Mouse (Mus musculus): ENCODE results near the gene Trim38. TPM values are rescaled to one million over a fixed set of nuclear protein-coding genes. Genes with fewer than 3 reads are reported as not detected.

Trim38 gene
- polyA plus RNA-seq, 1 experiment from 2014 or later = not detected

- no peak overlapping the region for H3K4me2 ChIP-seq (ENCODE audit: low read length)
- H3K9ac ChIP-seq (replicated peaks; ENCODE audit: low read length) = no peak overlapping the region
- DNase-seq (peak; percentile 91), ATAC-seq (ENCODE audit: low FRiP score, low TSS enrichment) (no peak; the same call in 1 of the 2 replicates)
- H3K27me3 ChIP-seq (ENCODE audit: control insufficient read depth, insufficient read depth, low read length) = no peaks in the 10 kb centered on the region
- 44% methylated on average over 2 of the region's 2 CpGs for WGBS
- no peak overlapping the region for H3K4me3 ChIP-seq (replicated peaks; ENCODE audit: low read depth, low read length)
- H3K9me3 ChIP-seq (ENCODE audit: control insufficient read depth, low read length) = no peaks in the 10 kb centered on the region
- no peaks in the 10 kb centered on the region for H3K36me3 ChIP-seq (ENCODE audit: control insufficient read depth, insufficient read depth, low read length)
- H3K27ac ChIP-seq (replicated peaks; ENCODE audit: low read depth, low read length) = no peak overlapping the region
- H3K4me1 ChIP-seq (ENCODE audit: control insufficient read depth, insufficient read depth, low read length) = no peaks in the 10 kb centered on the region
Measured at GRCm38 (mm10) chr13:23792520-23792919, 22.8 kb downstream of the Trim38 start.

- H3K9ac ChIP-seq (replicated peaks; ENCODE audit: low read length) = no peak overlapping the region
- H3K27me3 ChIP-seq (ENCODE audit: control insufficient read depth, insufficient read depth, low read length) = no peaks in the 10 kb centered on the region
- 91% methylated on average over 5 of the region's 5 CpGs for WGBS
- no peak overlapping the region for H3K4me3 ChIP-seq (replicated peaks; ENCODE audit: low read depth, low read length)
- H3K4me1 ChIP-seq (ENCODE audit: control insufficient read depth, insufficient read depth, low read length) = no peaks in the 10 kb centered on the region
- H3K27ac ChIP-seq (replicated peaks; ENCODE audit: low read depth, low read length) = no peak overlapping the region
- ATAC-seq (ENCODE audit: low FRiP score, low TSS enrichment) (no peak), DNase-seq (no peak)
- no peaks in the 10 kb centered on the region for H3K9me3 ChIP-seq (ENCODE audit: control insufficient read depth, low read length)
- no peak overlapping the region for H3K4me2 ChIP-seq (ENCODE audit: low read length)
- H3K36me3 ChIP-seq (ENCODE audit: control insufficient read depth, insufficient read depth, low read length) = no peaks in the 10 kb centered on the region
Measured at GRCm38 (mm10) chr13:23799405-23799804, 29.7 kb downstream of the Trim38 start.

GRCm38 (mm10) chr13:23804532-23804931 is 34.8 kb downstream of the Trim38 start:
- Histone ChIP-seq H3K27ac (replicated peaks; ENCODE audit: low read depth, low read length) (no peak overlapping the region), H3K9me3 (ENCODE audit: control insufficient read depth, low read length) (no peaks in the 10 kb centered on the region), H3K36me3 (ENCODE audit: control insufficient read depth, insufficient read depth, low read length) (no peaks in the 10 kb centered on the region), H3K4me2 (ENCODE audit: low read length) (no peak overlapping the region), H3K27me3 (ENCODE audit: control insufficient read depth, insufficient read depth, low read length) (no peaks in the 10 kb centered on the region), H3K4me1 (ENCODE audit: control insufficient read depth, insufficient read depth, low read length) (no peaks in the 10 kb centered on the region), H3K4me3 (replicated peaks; ENCODE audit: low read depth, low read length) (no peak overlapping the region), H3K9ac (replicated peaks; ENCODE audit: low read length) (no peak overlapping the region)
- DNase-seq = no peak
- ATAC-seq (ENCODE audit: low FRiP score, low TSS enrichment) = no peak
- 84% methylated on average over 2 of the region's 2 CpGs for WGBS

- Histone ChIP-seq H3K36me3 (ENCODE audit: control insufficient read depth, insufficient read depth, low read length) (no peaks in the 10 kb centered on the region), H3K27ac (replicated peaks; ENCODE audit: low read depth, low read length) (no peak within 1 kb of the TSS), H3K9ac (replicated peaks; ENCODE audit: low read length) (no peak within 1 kb of the TSS), H3K9me3 (ENCODE audit: control insufficient read depth, low read length) (no peaks in the 10 kb centered on the region), H3K4me1 (ENCODE audit: control insufficient read depth, insufficient read depth, low read length) (no peaks in the 10 kb centered on the region), H3K4me3 (replicated peaks; ENCODE audit: low read depth, low read length) (no peak within 1 kb of the TSS), H3K4me2 (ENCODE audit: low read length) (no peak within 1 kb of the TSS), H3K27me3 (ENCODE audit: control insufficient read depth, insufficient read depth, low read length) (no peaks in the 10 kb centered on the region)
- 93% methylated on average over 15 of the region's 15 CpGs for WGBS
- DNase-seq = no peak
- no peak for ATAC-seq (ENCODE audit: low FRiP score, low TSS enrichment)
Measured at GRCm38 (mm10) chr13:23806422-23807052, 36.8 kb downstream of the Trim38 start, which contains the start of gene Slc17a2. Gene Slc17a2 (plus strand): TSS chr13:23806993.

- no peak for DNase-seq
- Histone ChIP-seq H3K36me3 (ENCODE audit: control insufficient read depth, insufficient read depth, low read length) (no peaks in the 10 kb centered on the region), H3K4me2 (ENCODE audit: low read length) (no peak overlapping the region), H3K27me3 (ENCODE audit: control insufficient read depth, insufficient read depth, low read length) (no peaks in the 10 kb centered on the region), H3K4me3 (replicated peaks; ENCODE audit: low read depth, low read length) (no peak overlapping the region), H3K9ac (replicated peaks; ENCODE audit: low read length) (no peak overlapping the region), H3K27ac (replicated peaks; ENCODE audit: low read depth, low read length) (no peak overlapping the region), H3K4me1 (ENCODE audit: control insufficient read depth, insufficient read depth, low read length) (no peaks in the 10 kb centered on the region), H3K9me3 (ENCODE audit: control insufficient read depth, low read length) (no peaks in the 10 kb centered on the region)
- 75% methylated on average over 2 of the region's 2 CpGs for WGBS
- no peak for ATAC-seq (ENCODE audit: low FRiP score, low TSS enrichment)
Measured at GRCm38 (mm10) chr13:23816148-23816547, 46.4 kb downstream of the Trim38 start.

GRCm38 (mm10) chr13:23820179-23820940 is 50.6 kb downstream of the Trim38 start:
- ATAC-seq (ENCODE audit: low FRiP score, low TSS enrichment) (no peak), DNase-seq (no peak)
- no peaks in the 10 kb centered on the region for H3K27me3 ChIP-seq (ENCODE audit: control insufficient read depth, insufficient read depth, low read length)
- 72% methylated on average over 4 of the region's 4 CpGs for WGBS
- H3K4me2 ChIP-seq (ENCODE audit: low read length) = no peak overlapping the region
- no peaks in the 10 kb centered on the region for H3K9me3 ChIP-seq (ENCODE audit: control insufficient read depth, low read length)
- no peak overlapping the region for H3K4me3 ChIP-seq (replicated peaks; ENCODE audit: low read depth, low read length)
- H3K4me1 ChIP-seq (ENCODE audit: control insufficient read depth, insufficient read depth, low read length) = no peaks in the 10 kb centered on the region
- no peak overlapping the region for H3K9ac ChIP-seq (replicated peaks; ENCODE audit: low read length)
- no peaks in the 10 kb centered on the region for H3K36me3 ChIP-seq (ENCODE audit: control insufficient read depth, insufficient read depth, low read length)
- H3K27ac ChIP-seq (replicated peaks; ENCODE audit: low read depth, low read length) = no peak overlapping the region

GRCm38 (mm10) chr13:23822213-23822612 is 52.5 kb downstream of the Trim38 start:
- no peaks in the 10 kb centered on the region for H3K27me3 ChIP-seq (ENCODE audit: control insufficient read depth, insufficient read depth, low read length)
- H3K27ac ChIP-seq (replicated peaks; ENCODE audit: low read depth, low read length) = no peak overlapping the region
- H3K9ac ChIP-seq (replicated peaks; ENCODE audit: low read length) = no peak overlapping the region
- no peaks in the 10 kb centered on the region for H3K36me3 ChIP-seq (ENCODE audit: control insufficient read depth, insufficient read depth, low read length)
- WGBS = 88% methylated on average over 3 of the region's 3 CpGs
- DNase-seq = no peak
- no peak overlapping the region for H3K4me2 ChIP-seq (ENCODE audit: low read length)
- no peaks in the 10 kb centered on the region for H3K9me3 ChIP-seq (ENCODE audit: control insufficient read depth, low read length)
- no peak overlapping the region for H3K4me3 ChIP-seq (replicated peaks; ENCODE audit: low read depth, low read length)
- no peak for ATAC-seq (ENCODE audit: low FRiP score, low TSS enrichment)
- H3K4me1 ChIP-seq (ENCODE audit: control insufficient read depth, insufficient read depth, low read length) = no peaks in the 10 kb centered on the region

GRCm38 (mm10) chr13:23826606-23827005 is 56.9 kb downstream of the Trim38 start:
- no peaks in the 10 kb centered on the region for H3K36me3 ChIP-seq (ENCODE audit: control insufficient read depth, insufficient read depth, low read length)
- 73% methylated on average over 3 of the region's 3 CpGs for WGBS
- ATAC-seq (ENCODE audit: low FRiP score, low TSS enrichment) = no peak

GRCm38 (mm10) chr13:23833053-23833452 is 63.3 kb downstream of the Trim38 start:
- no peak overlapping the region for H3K9ac ChIP-seq (replicated peaks; ENCODE audit: low read length)
- ATAC-seq (ENCODE audit: low FRiP score, low TSS enrichment) = no peak
- DNase-seq = peak; percentile 78
- H3K27me3 ChIP-seq (ENCODE audit: control insufficient read depth, insufficient read depth, low read length) = no peaks in the 10 kb centered on the region
- H3K4me1 ChIP-seq (ENCODE audit: control insufficient read depth, insufficient read depth, low read length) = no peaks in the 10 kb centered on the region
- H3K27ac ChIP-seq (replicated peaks; ENCODE audit: low read depth, low read length) = no peak overlapping the region
- no peaks in the 10 kb centered on the region for H3K9me3 ChIP-seq (ENCODE audit: control insufficient read depth, low read length)
- 14% methylated on average over 6 of the region's 6 CpGs for WGBS
- H3K36me3 ChIP-seq (ENCODE audit: control insufficient read depth, insufficient read depth, low read length) = no peaks in the 10 kb centered on the region
- H3K4me3 ChIP-seq (replicated peaks; ENCODE audit: low read depth, low read length) = no peak overlapping the region
- no peak overlapping the region for H3K4me2 ChIP-seq (ENCODE audit: low read length)

More at GRCm38 (mm10) chr13:23826606-23827005, 56.9 kb downstream of the Trim38 start:
- no peak for DNase-seq
- Histone ChIP-seq H3K9me3 (ENCODE audit: control insufficient read depth, low read length) (no peaks in the 10 kb centered on the region), H3K9ac (replicated peaks; ENCODE audit: low read length) (no peak overlapping the region), H3K27ac (replicated peaks; ENCODE audit: low read depth, low read length) (no peak overlapping the region), H3K27me3 (ENCODE audit: control insufficient read depth, insufficient read depth, low read length) (no peaks in the 10 kb centered on the region), H3K4me3 (replicated peaks; ENCODE audit: low read depth, low read length) (no peak overlapping the region), H3K4me1 (ENCODE audit: control insufficient read depth, insufficient read depth, low read length) (no peaks in the 10 kb centered on the region), H3K4me2 (ENCODE audit: low read length) (no peak overlapping the region)

Data from midbrain, embryonic 14.5 days (tissue).